Mouse (Mus musculus): ENCODE results near the gene Nup62. TPM values are rescaled to one million over a fixed set of nuclear protein-coding genes. Genes with fewer than 3 reads are reported as not detected.

Nup62 gene
- polyA plus RNA-seq, 1 experiment from 2014 or later, result 33.4 TPM

- WGBS, result 36% methylated on average over 14 of the region's 14 CpGs
- no peaks in the 10 kb centered on the region for H3K36me3 ChIP-seq (ENCODE audit: control insufficient read depth, insufficient read depth, low read length)
- TF ChIP-seq EP300 (optimal IDR thresholded peaks at IDR 0.05), result no peak
- no peak for TF ChIP-seq CTCF (IDR thresholded peaks at IDR 0.05; ENCODE audit: low read depth)
- H3K9me3 ChIP-seq (ENCODE audit: control insufficient read depth, low read length), result no peaks in the 10 kb centered on the region
- peak overlapping the region; percentile 80 for H3K4me2 ChIP-seq (replicated peaks; ENCODE audit: low read depth)
- ATAC-seq (ENCODE audit: low FRiP score, low TSS enrichment) (no peak), DNase-seq (ENCODE audit: low spot score) (peak; percentile 21)
- peaks cover 16% of the 10 kb centered on the region for H3K4me1 ChIP-seq (replicated peaks; ENCODE audit: control insufficient read depth, insufficient read depth)
- H3K4me3 ChIP-seq (ENCODE audit: low read depth, low read length), result peak overlapping the region; percentile 82
- H3K27me3 ChIP-seq (ENCODE audit: control insufficient read depth, insufficient read depth, low read length), result no peaks in the 10 kb centered on the region
- H3K9ac ChIP-seq (ENCODE audit: low read length), result peak overlapping the region; percentile 48
- H3K27ac ChIP-seq (replicated peaks), result peak overlapping the region; percentile 98; the same call in 1 of the 2 replicates
These were observed 835 bp upstream of the Nup62 start for GRCm38 (mm10) chr7:44814952-44815553.

GRCm38 (mm10) chr7:44816470-44817021, 658 bp downstream of the Nup62 start, which contains the start of gene Atf5:
Gene Atf5, minus strand, starts transcription at chr7:44816658.
- Histone ChIP-seq H3K9me3 (ENCODE audit: control insufficient read depth, low read length) (no peaks in the 10 kb centered on the region), H3K27ac (replicated peaks) (peak within 1 kb of the TSS; percentile 98), H3K4me1 (replicated peaks; ENCODE audit: control insufficient read depth, insufficient read depth) (peaks cover 16% of the 10 kb centered on the region), H3K4me2 (replicated peaks; ENCODE audit: low read depth) (peak within 1 kb of the TSS; percentile 80), H3K36me3 (ENCODE audit: control insufficient read depth, insufficient read depth, low read length) (no peaks in the 10 kb centered on the region), H3K9ac (ENCODE audit: low read length) (peak within 1 kb of the TSS; percentile 95), H3K4me3 (ENCODE audit: low read depth, low read length) (peak within 1 kb of the TSS; percentile 82), H3K27me3 (ENCODE audit: control insufficient read depth, insufficient read depth, low read length) (no peaks in the 10 kb centered on the region)
- TF ChIP-seq EP300 (optimal IDR thresholded peaks at IDR 0.05), result no peak
- TF ChIP-seq CTCF (IDR thresholded peaks at IDR 0.05; ENCODE audit: low read depth), result no peak
- ATAC-seq (ENCODE audit: low FRiP score, low TSS enrichment) (peak; percentile 31), DNase-seq (ENCODE audit: low spot score) (peak; percentile 73)
- WGBS, result under 1% methylated on average over 45 of the region's 57 CpGs

- Histone ChIP-seq H3K4me2 (replicated peaks; ENCODE audit: low read depth) (peak overlapping the region; percentile 80), H3K27me3 (ENCODE audit: control insufficient read depth, insufficient read depth, low read length) (no peaks in the 10 kb centered on the region), H3K4me1 (replicated peaks; ENCODE audit: control insufficient read depth, insufficient read depth) (peaks cover 16% of the 10 kb centered on the region), H3K27ac (replicated peaks) (peak overlapping the region; percentile 98), H3K9me3 (ENCODE audit: control insufficient read depth, low read length) (no peaks in the 10 kb centered on the region), H3K4me3 (ENCODE audit: low read depth, low read length) (peak overlapping the region; percentile 82), H3K36me3 (ENCODE audit: control insufficient read depth, insufficient read depth, low read length) (no peaks in the 10 kb centered on the region), H3K9ac (ENCODE audit: low read length) (peak overlapping the region; percentile 95)
- DNase-seq (ENCODE audit: low spot score) (no peak), ATAC-seq (ENCODE audit: low FRiP score, low TSS enrichment) (no peak)
- TF ChIP-seq EP300 (optimal IDR thresholded peaks at IDR 0.05) (no peak), CTCF (IDR thresholded peaks at IDR 0.05; ENCODE audit: low read depth) (no peak)
- WGBS, result 10% methylated on average over 3 of the region's 3 CpGs
These were observed 1.6 kb downstream of the Nup62 start for GRCm38 (mm10) chr7:44817441-44817840.

- Histone ChIP-seq H3K36me3 (ENCODE audit: control insufficient read depth, insufficient read depth, low read length) (no peaks in the 10 kb centered on the region), H3K27ac (replicated peaks) (peak overlapping the region; percentile 70), H3K27me3 (ENCODE audit: control insufficient read depth, insufficient read depth, low read length) (no peaks in the 10 kb centered on the region), H3K9ac (ENCODE audit: low read length) (peak overlapping the region; percentile 95), H3K4me3 (ENCODE audit: low read depth, low read length) (peak overlapping the region; percentile 18; the same call in 1 of the 2 replicates), H3K4me2 (replicated peaks; ENCODE audit: low read depth) (peak overlapping the region; percentile 80), H3K9me3 (ENCODE audit: control insufficient read depth, low read length) (no peaks in the 10 kb centered on the region), H3K4me1 (replicated peaks; ENCODE audit: control insufficient read depth, insufficient read depth) (peaks cover 16% of the 10 kb centered on the region)
- 8% methylated on average over 2 of the region's 2 CpGs for WGBS
- ATAC-seq (ENCODE audit: low FRiP score, low TSS enrichment) (no peak), DNase-seq (ENCODE audit: low spot score) (peak; percentile 45)
- TF ChIP-seq EP300 (optimal IDR thresholded peaks at IDR 0.05) (no peak), CTCF (IDR thresholded peaks at IDR 0.05; ENCODE audit: low read depth) (peak; percentile 65)
These were observed 2.3 kb downstream of the Nup62 start for GRCm38 (mm10) chr7:44818164-44818563.

- H3K4me3 ChIP-seq (ENCODE audit: low read depth, low read length), result peak overlapping the region; percentile 18
- 22% methylated on average over 6 of the region's 6 CpGs for WGBS
- DNase-seq (ENCODE audit: low spot score), result peak; percentile 61
These were observed 2.9 kb downstream of the Nup62 start for GRCm38 (mm10) chr7:44818751-44819235.

GRCm38 (mm10) chr7:44819391-44819790, 3.5 kb downstream of the Nup62 start:
- ATAC-seq (ENCODE audit: low FRiP score, low TSS enrichment) (no peak), DNase-seq (ENCODE audit: low spot score) (peak; percentile 8)
- peak overlapping the region; percentile 39 for H3K4me2 ChIP-seq (replicated peaks; ENCODE audit: low read depth)
- WGBS, result 95% methylated on average over 2 of the region's 2 CpGs
- H3K36me3 ChIP-seq (ENCODE audit: control insufficient read depth, insufficient read depth, low read length), result no peaks in the 10 kb centered on the region
- TF ChIP-seq EP300 (optimal IDR thresholded peaks at IDR 0.05) (no peak), CTCF (IDR thresholded peaks at IDR 0.05; ENCODE audit: low read depth) (no peak)
- H3K27me3 ChIP-seq (ENCODE audit: control insufficient read depth, insufficient read depth, low read length), result no peaks in the 10 kb centered on the region
- H3K9ac ChIP-seq (ENCODE audit: low read length), result peak overlapping the region; percentile 47
- H3K4me3 ChIP-seq (ENCODE audit: low read depth, low read length), result peak overlapping the region; percentile 18; the same call in 1 of the 2 replicates
- peak overlapping the region; percentile 56 for H3K27ac ChIP-seq (replicated peaks)
- H3K4me1 ChIP-seq (replicated peaks; ENCODE audit: control insufficient read depth, insufficient read depth), result peaks cover 16% of the 10 kb centered on the region
- no peaks in the 10 kb centered on the region for H3K9me3 ChIP-seq (ENCODE audit: control insufficient read depth, low read length)

More at GRCm38 (mm10) chr7:44818751-44819235, 2.9 kb downstream of the Nup62 start:
- Histone ChIP-seq H3K9ac (ENCODE audit: low read length) (peak overlapping the region; percentile 47), H3K27me3 (ENCODE audit: control insufficient read depth, insufficient read depth, low read length) (no peaks in the 10 kb centered on the region), H3K36me3 (ENCODE audit: control insufficient read depth, insufficient read depth, low read length) (no peaks in the 10 kb centered on the region), H3K27ac (replicated peaks) (peak overlapping the region; percentile 70), H3K9me3 (ENCODE audit: control insufficient read depth, low read length) (no peaks in the 10 kb centered on the region), H3K4me2 (replicated peaks; ENCODE audit: low read depth) (peak overlapping the region; percentile 39), H3K4me1 (replicated peaks; ENCODE audit: control insufficient read depth, insufficient read depth) (peaks cover 16% of the 10 kb centered on the region)
- no peak for ATAC-seq (ENCODE audit: low FRiP score, low TSS enrichment)
- TF ChIP-seq EP300 (optimal IDR thresholded peaks at IDR 0.05) (no peak), CTCF (IDR thresholded peaks at IDR 0.05; ENCODE audit: low read depth) (no peak)
